Mouse (Mus musculus) fibroblast of lung, adult 2 months (primary cell): ENCODE measurements around the gene Ankrd27.

Source experiments
- DNase-seq: peaks from one replicate; pipeline ENCODE4 v3.0.0-alpha.2; 2011; ENCODE audit warnings: low read depth

The Ankrd27 gene

GRCm38 (mm10) chr7:35640072-35640471 is 54.0 kb downstream of the Ankrd27 start:
- DNase-seq: no peak

- DNase-seq: no peak
These were observed 60.5 kb downstream of the Ankrd27 start for GRCm38 (mm10) chr7:35646317-35647081.

GRCm38 (mm10) chr7:35647101-35647698 is 61.2 kb downstream of the Ankrd27 start, which contains the start of gene Pdcd5:
TSS of gene Pdcd5 (minus strand) at chr7:35647521.
- DNase-seq: peak; percentile 86

- no peak for DNase-seq
These were observed 62.4 kb downstream of the Ankrd27 start for GRCm38 (mm10) chr7:35648239-35649069.

GRCm38 (mm10) chr7:35649071-35649470 is 63.0 kb downstream of the Ankrd27 start:
- DNase-seq: no peak

- no peak for DNase-seq
These were observed 64.8 kb downstream of the Ankrd27 start for GRCm38 (mm10) chr7:35650716-35651410.

- no peak for DNase-seq
These were observed 65.7 kb downstream of the Ankrd27 start for GRCm38 (mm10) chr7:35651583-35652270.

GRCm38 (mm10) chr7:35657829-35658228 is 71.8 kb downstream of the Ankrd27 start:
- DNase-seq: no peak

- no peak for DNase-seq
These were observed 73.1 kb downstream of the Ankrd27 start for GRCm38 (mm10) chr7:35659173-35659572.

GRCm38 (mm10) chr7:35663790-35664376 is 77.8 kb downstream of the Ankrd27 start:
- DNase-seq: no peak

GRCm38 (mm10) chr7:35668066-35669041 is 82.3 kb downstream of the Ankrd27 start:
- DNase-seq: no peak

GRCm38 (mm10) chr7:35678976-35679375 is 92.9 kb downstream of the Ankrd27 start:
- DNase-seq: no peak

GRCm38 (mm10) chr7:35681559-35681958 is 95.5 kb downstream of the Ankrd27 start:
- DNase-seq: no peak

- DNase-seq: no peak
These were observed 97.5 kb downstream of the Ankrd27 start for GRCm38 (mm10) chr7:35683409-35684122.

- no peak for DNase-seq
These were observed 100.2 kb downstream of the Ankrd27 start for GRCm38 (mm10) chr7:35686216-35686615.

- DNase-seq: no peak
These were observed 100.7 kb downstream of the Ankrd27 start for GRCm38 (mm10) chr7:35686756-35687155.

GRCm38 (mm10) chr7:35687229-35687628 is 101.2 kb downstream of the Ankrd27 start:
- DNase-seq: no peak

GRCm38 (mm10) chr7:35688276-35688675 is 102.2 kb downstream of the Ankrd27 start:
- DNase-seq: no peak
